Mouse (Mus musculus) lung, adult 2 months (tissue): ENCODE results near the gene Itgal. TPM values are rescaled to one million over a fixed set of nuclear protein-coding genes. Genes with fewer than 3 reads are reported as not detected.
"Not testable (repeated sequence)": the region's sequence is repeated elsewhere in the genome, so short reads cannot be mapped to it uniquely, and the experiment has no call there.

ENCODE experiments used
- DNase-seq: peaks from one replicate; pipeline ENCODE4 v3.0.0; 2022
- H3K4me1 ChIP-seq: fragments of 200-500 bp; 2 replicates; pipeline ENCODE4 v1.6.1; 2011; ENCODE audit warnings: low read length; ENCODE audit not compliant: control insufficient read depth, insufficient read depth
- H3K4me3 ChIP-seq: fragments of 200-500 bp; replicated peaks from 2 replicates; pipeline ENCODE3; 2011; ENCODE audit warnings: low read depth, mild to moderate bottlenecking, control low read depth, low read length; ENCODE audit errors: extremely low read depth
- CTCF ChIP-seq: fragments of 200-500 bp; IDR thresholded peaks from 2 replicates; pipeline ENCODE4 v1.5.1; 2011; ENCODE audit warnings: mild to moderate bottlenecking, low read length, control low read depth; ENCODE audit not compliant: insufficient read depth
- POLR2A ChIP-seq: fragments of 200-500 bp; IDR thresholded peaks from 2 replicates; pipeline ENCODE4 v1.6.1; 2011; ENCODE audit warnings: low read depth, mild to moderate bottlenecking, control low read depth, low read length, borderline replicate concordance; ENCODE audit errors: extremely low read depth
- WGBS: fragments of 180-500 bp; shearing (Covaris S2); methylation state at CpG from one replicate; pipeline ENCODE4 v1.1.7; 2018; 5-methylcytosine and 5-hydroxymethylcytosine counted together
- polyA plus RNA-seq: library from polyadenylated mRNA; depleted of rRNA; stranded (reverse); fragments of >200 nt; gene quantifications from 2 replicates; pipeline ENCODE4 v1.2.3, GENCODE M21; 2012; rRNA removed

The Itgal gene
- polyA plus RNA-seq: 28.2 and 36.9 TPM in 2 replicates

DNA sequence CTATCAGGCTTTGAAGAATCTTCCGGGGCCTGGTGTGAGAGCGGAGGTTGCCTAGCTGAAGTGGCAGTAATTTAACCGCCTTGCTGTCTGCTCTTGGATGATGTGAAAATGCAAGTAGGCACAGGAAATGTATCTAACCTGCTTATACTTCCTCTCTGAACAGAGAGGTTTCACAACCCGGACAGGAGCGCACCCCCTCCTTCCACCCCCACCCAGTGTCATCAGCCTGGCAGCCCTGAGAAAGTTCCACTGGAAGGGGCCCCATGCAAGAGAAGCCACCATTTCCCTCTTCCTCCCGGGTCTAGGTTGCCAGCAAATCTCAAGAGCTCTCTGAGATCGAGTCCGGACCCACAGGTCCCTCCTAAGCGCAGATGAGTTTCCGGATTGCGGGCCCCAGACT is at the start of gene Itgal:
TSS of gene Itgal (plus strand) at position 163 of the 400 bp plus-strand sequence.
- H3K4me1 ChIP-seq: no peaks in the 10 kb centered on the region
- TF ChIP-seq POLR2A (no peak), CTCF (no peak)
- 57% methylated on average over 11 of the region's 11 CpGs for WGBS
- no peak for DNase-seq
- peak within 1 kb of the TSS; percentile 25 for H3K4me3 ChIP-seq

GRCm38 (mm10) chr7:127250511-127250910 is 45.5 kb upstream of the Itgal start:
- not testable (repeated sequence) for H3K4me1 ChIP-seq, DNase-seq, H3K4me3 ChIP-seq
- WGBS: 88% methylated on average over 8 of the region's 8 CpGs

DNA sequence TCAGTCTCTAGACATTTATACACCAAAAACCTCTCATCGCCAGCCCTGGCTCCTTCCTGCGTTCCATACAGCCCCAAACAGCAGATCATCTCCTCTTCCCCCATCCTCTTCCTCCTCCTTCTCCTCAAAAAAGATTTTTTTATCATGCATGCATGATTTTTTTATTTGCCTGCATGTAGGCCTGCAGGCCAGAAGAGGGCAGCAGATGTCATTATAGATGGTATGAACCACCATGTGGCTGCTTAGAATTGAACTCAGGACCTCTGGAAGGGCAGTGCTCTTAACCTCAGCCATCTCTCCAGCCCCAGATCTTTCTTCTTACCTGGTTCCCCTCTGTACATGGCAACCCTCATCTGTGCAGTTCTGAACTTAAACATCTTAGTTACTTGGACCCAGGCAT is 43.6 kb upstream of the Itgal start:
- TF ChIP-seq CTCF: peak; percentile 35; the same call in 1 of the 2 replicates
- TF ChIP-seq POLR2A: no peak
- 79% methylated on average over 2 of the region's 2 CpGs for WGBS
- no peaks in the 10 kb centered on the region; the same call in 1 of the 2 replicates for H3K4me1 ChIP-seq
- H3K4me3 ChIP-seq: no peak overlapping the region
- DNase-seq: no peak

GRCm38 (mm10) chr7:127253341-127253740 is 42.7 kb upstream of the Itgal start:
- WGBS: 74% methylated on average over 6 of the region's 6 CpGs
- peak overlapping the region; percentile 86 for H3K4me3 ChIP-seq
- TF ChIP-seq CTCF (no peak), POLR2A (no peak)

DNA sequence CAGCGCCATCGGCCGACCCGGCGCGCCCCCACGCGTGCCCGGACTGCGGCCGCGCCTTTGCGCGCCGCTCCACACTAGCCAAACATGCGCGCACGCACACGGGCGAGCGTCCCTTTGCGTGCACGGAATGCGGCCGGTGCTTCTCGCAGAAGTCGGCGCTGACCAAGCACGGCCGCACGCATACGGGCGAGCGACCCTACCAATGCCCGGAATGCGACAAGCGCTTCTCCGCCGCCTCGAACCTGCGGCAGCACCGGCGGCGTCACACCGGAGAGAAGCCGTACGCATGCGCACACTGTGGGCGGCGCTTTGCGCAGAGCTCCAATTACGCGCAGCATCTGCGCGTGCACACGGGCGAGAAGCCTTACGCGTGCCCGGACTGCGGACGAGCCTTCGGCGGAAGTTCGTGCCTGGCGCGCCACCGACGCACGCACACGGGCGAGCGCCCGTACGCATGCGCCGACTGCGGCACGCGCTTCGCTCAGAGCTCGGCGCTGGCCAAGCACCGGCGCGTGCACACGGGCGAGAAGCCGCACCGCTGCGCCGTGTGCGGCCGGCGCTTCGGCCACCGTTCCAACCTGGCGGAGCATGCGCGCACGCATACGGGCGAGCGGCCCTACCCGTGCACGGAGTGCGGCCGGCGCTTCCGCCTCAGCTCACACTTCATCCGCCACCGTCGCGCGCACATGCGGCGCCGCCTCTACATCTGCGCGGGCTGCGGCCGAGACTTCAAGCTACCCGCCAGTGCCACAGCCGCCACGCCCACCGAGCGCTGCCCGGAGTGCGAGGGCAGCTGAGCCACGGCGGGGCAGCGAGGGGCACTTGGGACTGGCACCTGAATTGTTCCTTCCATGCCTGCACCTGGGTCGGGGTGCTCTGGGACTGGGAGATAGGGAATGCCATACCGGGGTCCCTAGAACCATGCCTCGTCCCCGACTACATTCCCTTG is 42.0 kb upstream of the Itgal start:
- TF ChIP-seq CTCF: no peak
- peak; percentile 70; the same call in 1 of the 2 replicates for TF ChIP-seq POLR2A

More at GRCm38 (mm10) chr7:127253341-127253740, 42.7 kb upstream of the Itgal start:
- DNase-seq: no peak
- no peaks in the 10 kb centered on the region; the same call in 1 of the 2 replicates for H3K4me1 ChIP-seq

DNA sequence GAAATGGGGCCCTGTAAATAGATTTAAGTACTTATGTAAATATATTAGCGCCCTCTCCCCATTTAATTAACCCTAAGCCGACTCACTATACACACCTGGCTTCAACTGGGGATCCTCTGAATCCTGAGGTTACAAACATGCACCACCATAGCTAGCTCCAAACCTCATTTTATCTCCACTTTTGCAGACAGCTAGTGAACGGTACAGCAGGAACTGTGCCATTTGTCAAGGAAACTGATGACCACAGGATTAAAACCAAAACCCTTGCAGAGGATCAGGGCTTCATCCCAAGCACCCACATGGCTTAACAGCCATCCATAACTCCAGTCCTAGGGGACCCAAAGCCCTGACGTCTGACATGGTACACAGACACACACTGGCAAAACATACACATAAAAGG is 41.1 kb upstream of the Itgal start:
- Histone ChIP-seq H3K4me1 (no peaks in the 10 kb centered on the region; the same call in 1 of the 2 replicates), H3K4me3 (no peak overlapping the region)
- no peak for DNase-seq
- 16% methylated on average over 4 of the region's 4 CpGs for WGBS
- TF ChIP-seq POLR2A (0 out of 2 replicates have a peak, but pooled peaks have one; percentile 17), CTCF (no peak)

More for the DNA sequence above, 42.0 kb upstream of the Itgal start:
- WGBS: under 1% methylated on average over 136 of the region's 136 CpGs
- peak; percentile 91 for DNase-seq
- Histone ChIP-seq H3K4me1 (no peaks in the 10 kb centered on the region; the same call in 1 of the 2 replicates), H3K4me3 (peak overlapping the region; percentile 86)

DNA sequence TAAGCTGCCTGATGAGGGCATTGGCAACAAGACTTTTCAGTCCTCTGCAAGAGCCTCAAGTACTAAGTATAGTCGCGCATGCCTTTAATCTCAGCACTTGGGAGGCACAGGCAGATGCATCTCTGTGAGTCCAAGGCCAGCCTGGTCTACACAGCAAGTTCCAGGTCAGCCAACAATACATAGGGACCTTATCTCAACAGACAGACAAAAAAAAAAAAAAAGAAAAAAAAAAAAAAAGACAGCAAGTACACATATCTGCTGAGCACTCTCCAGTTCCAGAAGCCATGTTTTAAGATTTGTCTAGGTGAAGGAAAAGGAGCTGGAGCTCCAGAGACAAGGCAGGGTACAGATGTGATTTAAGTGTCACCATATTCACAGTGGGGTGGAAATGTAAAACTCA is 40.1 kb upstream of the Itgal start:
- Histone ChIP-seq H3K4me1 (peaks cover 1% of the 10 kb centered on the region; the same call in 1 of the 2 replicates), H3K4me3 (no peak overlapping the region)
- TF ChIP-seq CTCF (no peak), POLR2A (no peak)
- 90% methylated on average over 2 of the region's 2 CpGs for WGBS
- no peak for DNase-seq

GRCm38 (mm10) chr7:127256518-127256917 is 39.5 kb upstream of the Itgal start:
- no peak for DNase-seq
- TF ChIP-seq CTCF (no peak), POLR2A (no peak)
- H3K4me1 ChIP-seq: peaks cover 4% of the 10 kb centered on the region; the same call in 1 of the 2 replicates
- WGBS: 83% methylated on average over 5 of the region's 5 CpGs
- no peak overlapping the region for H3K4me3 ChIP-seq

GRCm38 (mm10) chr7:127259186-127259905 is 36.7 kb upstream of the Itgal start:
- no peak overlapping the region for H3K4me3 ChIP-seq
- WGBS: 68% methylated on average over 8 of the region's 8 CpGs
- no peak for TF ChIP-seq POLR2A
- no peak for TF ChIP-seq CTCF
- DNase-seq: no peak
- H3K4me1 ChIP-seq: peaks cover 4% of the 10 kb centered on the region; the same call in 1 of the 2 replicates
